Comparison of ENCODE assay signal across 20 mouse cellular contexts in the genomic region with DNA sequence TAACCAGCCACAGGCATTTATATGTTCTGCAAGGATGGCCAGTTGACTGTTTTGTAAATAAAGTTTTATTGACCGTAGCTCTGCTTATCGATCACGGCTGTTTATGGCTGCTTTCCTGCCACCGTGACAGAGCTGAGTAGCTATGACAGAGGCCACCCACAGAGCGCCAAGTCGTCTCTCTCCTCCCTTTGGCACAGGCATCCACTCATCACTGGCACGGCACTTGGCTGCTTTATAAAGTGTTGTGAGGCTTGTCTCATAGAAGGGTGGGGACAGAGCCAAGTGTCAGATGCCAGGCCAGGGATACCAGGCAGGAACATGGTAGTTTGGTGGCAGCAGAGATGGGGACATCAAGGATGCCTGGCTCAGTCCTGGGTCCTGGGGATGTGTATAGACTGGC. TPM values are rescaled to one million over a fixed set of nuclear protein-coding genes. Genes with fewer than 3 reads are reported as not detected.
DNase-seq lines count a peak whose midpoint lies in the region; ATAC-seq lines count a peak whose summit lies in the region.
"Had no signal": no experiment of that assay in that cellular context is flagged by ENCODE, and none has a peak within 500 bp of the region (broad histone marks: within the 10 kb centered on the region; RNA-seq: fewer than 3 reads in every experiment).

No protein-coding gene starts in this region.

- no peaks in the 10 kb centered on the region for H3K27me3 ChIP-seq in forebrain, embryonic 16.5 days (replicated peaks; ENCODE audit: control insufficient read depth, insufficient read depth, low read length)
- H3K27me3 ChIP-seq in forebrain, embryonic 11.5 days (ENCODE audit: control insufficient read depth, insufficient read depth, low read length) = no peaks in the 10 kb centered on the region
- no peaks in the 10 kb centered on the region for H3K27me3 ChIP-seq in kidney, embryonic 14.5 days (ENCODE audit: control insufficient read depth, insufficient read depth, low read length)
- H3K27me3 ChIP-seq: forebrain, embryonic 13.5 days; hindbrain, embryonic 12.5 days; intestine, embryonic 15.5 days; neural tube, embryonic 12.5 days had no signal

- no peak overlapping the region for H3K4me2 ChIP-seq in forebrain, embryonic 16.5 days (ENCODE audit: low read length)
- H3K4me2 ChIP-seq in forebrain, embryonic 11.5 days (ENCODE audit: low read depth, low read length, severe bottlenecking) = no peak overlapping the region
- no peak overlapping the region for H3K4me2 ChIP-seq in kidney, embryonic 14.5 days (replicated peaks; ENCODE audit: low read depth, low read length)
- H3K4me2 ChIP-seq: forebrain, embryonic 13.5 days; hindbrain, embryonic 12.5 days; intestine, embryonic 15.5 days; liver, embryonic 11.5 days; lung, embryonic 14.5 days; neural tube, embryonic 12.5 days had no signal

- no peaks in the 10 kb centered on the region for H3K36me3 ChIP-seq in forebrain, embryonic 16.5 days (ENCODE audit: control insufficient read depth, insufficient read depth)
- H3K36me3 ChIP-seq in forebrain, embryonic 11.5 days (ENCODE audit: control insufficient read depth, insufficient read depth, low read length) = no peaks in the 10 kb centered on the region
- peaks cover 5% of the 10 kb centered on the region; the same call in 1 of the 2 replicates for H3K36me3 ChIP-seq in kidney, embryonic 14.5 days (ENCODE audit: control insufficient read depth, insufficient read depth, low read length)
- H3K36me3 ChIP-seq: hindbrain, embryonic 12.5 days; neural tube, embryonic 12.5 days had no signal

- no peak overlapping the region for H3K9ac ChIP-seq in forebrain, embryonic 16.5 days (replicated peaks; ENCODE audit: low read depth, low read length)
- H3K9ac ChIP-seq in forebrain, embryonic 11.5 days (ENCODE audit: low read length) = no peak overlapping the region
- no peak overlapping the region for H3K9ac ChIP-seq in kidney, embryonic 14.5 days (ENCODE audit: low read depth, low read length)
- H3K9ac ChIP-seq: forebrain, embryonic 13.5 days; hindbrain, embryonic 12.5 days; intestine, embryonic 15.5 days; lung, embryonic 14.5 days; neural tube, embryonic 12.5 days had no signal

- peak; percentile 41; the same call in 1 of the 2 replicates for ATAC-seq in forebrain, embryonic 16.5 days
- ATAC-seq in forebrain, embryonic 11.5 days (replicated peaks; ENCODE audit: low FRiP score) = no peak
- 0 out of 2 replicates have a peak, but pooled peaks have one; percentile 55 for ATAC-seq in kidney, embryonic 14.5 days (ENCODE audit: low FRiP score, low TSS enrichment)
- ATAC-seq: activated CD4-positive, CD25-positive, alpha-beta regulatory T cell, adult 4 months; forebrain, embryonic 13.5 days; intestine, embryonic 15.5 days had no signal

- H3K27ac ChIP-seq in forebrain, embryonic 16.5 days (ENCODE audit: low read length) = no peak overlapping the region
- no peak overlapping the region for H3K27ac ChIP-seq in forebrain, embryonic 11.5 days (ENCODE audit: low read depth, low read length)
- no peak overlapping the region for H3K27ac ChIP-seq in kidney, embryonic 14.5 days (ENCODE audit: low read depth, low read length)
- H3K27ac ChIP-seq: forebrain, embryonic 13.5 days; heart, adult 2 months; hindbrain, embryonic 12.5 days; intestine, embryonic 15.5 days; neural tube, embryonic 12.5 days; stomach, postnatal 0 days had no signal

- DNase-seq in forebrain, embryonic 11.5 days (ENCODE audit: low spot score) = no peak
- no peak for DNase-seq in kidney, postnatal 4 days
- DNase-seq in adipocyte (ENCODE audit: low spot score) = peak; percentile 32
- DNase-seq in cerebellum, postnatal 10 days = peak; percentile 79 to 91
- no peak for DNase-seq in lung, postnatal 14 days
- DNase-seq in thymus, postnatal 10 days (ENCODE audit: low spot score in 2 of 2) = no peak
- DNase-seq: adrenal gland, postnatal 36 days; gastrocnemius, postnatal 10 days; layer of hippocampus, postnatal 36 days; lung, embryonic 14.5 days had no signal

- 48% methylated on average over 7 of the region's 7 CpGs for WGBS in forebrain, embryonic 16.5 days
- 87% methylated on average over 7 of the region's 7 CpGs for WGBS in forebrain, embryonic 11.5 days
- WGBS in kidney, embryonic 14.5 days = 29% methylated on average over 7 of the region's 7 CpGs

- H3K4me1 ChIP-seq in forebrain, embryonic 16.5 days (replicated peaks; ENCODE audit: control insufficient read depth, insufficient read depth, low read length) = peaks cover 10% of the 10 kb centered on the region
- H3K4me1 ChIP-seq in forebrain, embryonic 11.5 days (replicated peaks; ENCODE audit: control insufficient read depth, insufficient read depth, low read length) = no peaks in the 10 kb centered on the region
- H3K4me1 ChIP-seq in kidney, embryonic 14.5 days (ENCODE audit: control insufficient read depth, insufficient read depth, low read length) = peaks cover under 1% of the 10 kb centered on the region; the same call in 1 of the 2 replicates
- H3K4me1 ChIP-seq: forebrain, embryonic 13.5 days; intestine, embryonic 15.5 days; neural tube, embryonic 12.5 days had no signal

- no peaks in the 10 kb centered on the region for H3K9me3 ChIP-seq in forebrain, embryonic 16.5 days (ENCODE audit: control insufficient read depth, low read length)
- no peaks in the 10 kb centered on the region for H3K9me3 ChIP-seq in forebrain, embryonic 11.5 days (ENCODE audit: control insufficient read depth, low read length)
- H3K9me3 ChIP-seq in kidney, embryonic 14.5 days (ENCODE audit: control insufficient read depth, low read length) = no peaks in the 10 kb centered on the region
- H3K9me3 ChIP-seq: forebrain, embryonic 13.5 days; hindbrain, embryonic 12.5 days; intestine, embryonic 15.5 days; neural tube, embryonic 12.5 days had no signal

- H3K4me3 ChIP-seq in forebrain, embryonic 16.5 days (replicated peaks; ENCODE audit: low read length) = no peak overlapping the region
- no peak overlapping the region for H3K4me3 ChIP-seq in forebrain, embryonic 11.5 days (ENCODE audit: low read depth, low read length)
- no peak overlapping the region for H3K4me3 ChIP-seq in kidney, embryonic 14.5 days (ENCODE audit: low read length)
- H3K4me3 ChIP-seq: forebrain, embryonic 13.5 days; heart, adult 2 months; hindbrain, embryonic 12.5 days; intestine, embryonic 15.5 days; neural tube, embryonic 12.5 days had no signal

RNA-seq across cellular contexts. Expression of a gene that starts 43.5 kb away (rescaled TPM):
- polyA plus RNA-seq in forebrain, embryonic 16.5 days (2015; fragmentation: Nextera tagmentation; extraction: Ambion mirVana) = 0.88 and 0.98 TPM in 2 replicates
- polyA plus RNA-seq in forebrain, embryonic 11.5 days (2014; fragmentation: Nextera tagmentation; extraction: Ambion mirVana) = 3.4 and 3.6 TPM in 2 replicates
- polyA plus RNA-seq in kidney, embryonic 14.5 days (2014; fragmentation: Nextera tagmentation; extraction: Ambion mirVana) = 8.8 and 10.6 TPM in 2 replicates

Comparison
In these comparisons a context has a peak if more than half of its experiments do, and no peak if none do; other contexts are left out.
1. DNase-seq: peak in adipocyte (single experiment) and cerebellum, postnatal 10 days (2 of 2); none in forebrain, embryonic 11.5 days (single experiment), kidney, postnatal 4 days (0 of 2), lung, postnatal 14 days (single experiment) and thymus, postnatal 10 days (0 of 2).